ENCODE assay signal across 25 mouse cellular contexts in the genomic region with DNA sequence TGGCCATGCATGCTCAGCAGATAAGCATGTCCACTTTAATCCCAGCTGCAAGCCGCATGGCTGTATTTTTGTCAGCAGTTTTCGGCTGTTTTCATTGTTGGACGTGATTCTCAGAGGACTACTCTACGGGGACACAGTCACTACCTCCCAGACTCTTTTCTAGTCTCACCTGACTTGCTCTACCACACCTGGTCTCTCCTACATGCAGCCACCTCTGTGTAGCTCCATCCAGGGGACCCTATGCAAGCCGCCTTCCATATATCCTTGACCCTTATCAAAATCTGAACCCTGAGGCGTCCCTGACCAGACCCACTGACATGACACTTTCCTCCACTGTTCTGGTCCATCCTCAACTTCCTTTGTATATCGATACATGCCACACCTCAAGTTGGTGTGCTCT.
DNase-seq lines count a peak whose midpoint lies in the region; ATAC-seq and TF ChIP-seq lines count a peak whose summit lies in the region.
"Had no signal": no experiment of that assay in that cellular context is flagged by ENCODE, and none has a peak within 500 bp of the region (broad histone marks: within the 10 kb centered on the region; RNA-seq: fewer than 3 reads in every experiment).

No protein-coding gene starts in this region.

- no peak overlapping the region for H3K27ac ChIP-seq in heart, embryonic 14.5 days (replicated peaks in 1 of 2; ENCODE audit: control insufficient read depth in 1 of 2, insufficient read depth in 1 of 2, low read depth in 2 of 2, low read length in 2 of 2)
- no peak overlapping the region for H3K27ac ChIP-seq in midbrain, embryonic 11.5 days (ENCODE audit: low read depth, low read length)
- H3K27ac ChIP-seq in midbrain, postnatal 0 days (ENCODE audit: low read depth, low read length) = no peak overlapping the region
- peak overlapping the region; percentile 80 for H3K27ac ChIP-seq in embryonic facial prominence, embryonic 10.5 days (replicated peaks)
- H3K27ac ChIP-seq in embryonic facial prominence, embryonic 12.5 days = no peak overlapping the region
- H3K27ac ChIP-seq: embryonic facial prominence, embryonic 15.5 days; heart, embryonic 15.5 days; limb, embryonic 12.5 days; liver, embryonic 13.5 days; macrophage had no signal

- no peak for ATAC-seq in heart, embryonic 14.5 days (ENCODE audit: insufficient number of reproducible peaks, insufficient read depth, low FRiP score, low read depth)
- ATAC-seq in midbrain, embryonic 11.5 days (ENCODE audit: low FRiP score) = peak; percentile 54
- no peak for ATAC-seq in midbrain, postnatal 0 days (ENCODE audit: low FRiP score)
- 0 out of 2 replicates have a peak, but pooled peaks have one; percentile 22 for ATAC-seq in embryonic facial prominence, embryonic 12.5 days (ENCODE audit: insufficient number of reproducible peaks, insufficient read depth, low FRiP score, low TSS enrichment)
- ATAC-seq: CD4-positive, CD25-positive, alpha-beta regulatory T cell, adult 4 months; intestine, postnatal 0 days had no signal

- peak overlapping the region; percentile 44; the same call in 1 of the 2 replicates for H3K4me2 ChIP-seq in heart, embryonic 14.5 days (ENCODE audit: low read length)
- H3K4me2 ChIP-seq in midbrain, embryonic 11.5 days = no peak overlapping the region
- no peak overlapping the region for H3K4me2 ChIP-seq in midbrain, postnatal 0 days (ENCODE audit: low read depth, low read length, poor library complexity, severe bottlenecking)
- H3K4me2 ChIP-seq in embryonic facial prominence, embryonic 12.5 days (replicated peaks) = no peak overlapping the region
- H3K4me2 ChIP-seq: heart, embryonic 15.5 days; limb, embryonic 12.5 days; liver, embryonic 13.5 days had no signal

- intact Hi-C loops in heart, postnatal 25 days (cut with DNase I) = no loop called here

- no peak overlapping the region for H3K4me3 ChIP-seq in heart, embryonic 14.5 days (ENCODE audit: control insufficient read depth in 1 of 2, insufficient read depth in 1 of 2, low read depth in 1 of 2, low read length in 2 of 2)
- no peak overlapping the region for H3K4me3 ChIP-seq in midbrain, embryonic 11.5 days (ENCODE audit: low read depth, low read length)
- H3K4me3 ChIP-seq in midbrain, postnatal 0 days (ENCODE audit: low read depth, low read length) = no peak overlapping the region
- H3K4me3 ChIP-seq in embryonic facial prominence, embryonic 10.5 days = no peak overlapping the region
- no peak overlapping the region for H3K4me3 ChIP-seq in embryonic facial prominence, embryonic 12.5 days
- H3K4me3 ChIP-seq: embryonic facial prominence, embryonic 15.5 days; heart, embryonic 15.5 days; limb, embryonic 12.5 days; liver, embryonic 13.5 days had no signal

- no peaks in the 10 kb centered on the region for H3K27me3 ChIP-seq in heart, embryonic 14.5 days (ENCODE audit: control insufficient read depth, insufficient read depth, low read length)
- no peaks in the 10 kb centered on the region for H3K27me3 ChIP-seq in midbrain, embryonic 11.5 days (ENCODE audit: control insufficient read depth, insufficient read depth, low read length)
- no peaks in the 10 kb centered on the region for H3K27me3 ChIP-seq in midbrain, postnatal 0 days (ENCODE audit: insufficient read depth, low read length)
- H3K27me3 ChIP-seq in embryonic facial prominence, embryonic 10.5 days (replicated peaks; ENCODE audit: low read depth, poor library complexity, severe bottlenecking) = no peaks in the 10 kb centered on the region
- H3K27me3 ChIP-seq in embryonic facial prominence, embryonic 12.5 days = no peaks in the 10 kb centered on the region
- H3K27me3 ChIP-seq: embryonic facial prominence, embryonic 15.5 days; heart, embryonic 15.5 days; limb, embryonic 12.5 days; liver, embryonic 13.5 days had no signal

- 75% methylated on average over 7 of the region's 7 CpGs for WGBS in heart, embryonic 14.5 days
- 55% methylated on average over 7 of the region's 7 CpGs for whole genome bisulfite sequencing in midbrain, embryonic 11.5 days
- WGBS in midbrain, postnatal 0 days = 50% methylated on average over 7 of the region's 7 CpGs
- 75% methylated on average over 7 of the region's 7 CpGs for WGBS in embryonic facial prominence, embryonic 10.5 days
- 67% methylated on average over 7 of the region's 7 CpGs for WGBS in embryonic facial prominence, embryonic 12.5 days

- H3K4me1 ChIP-seq in heart, embryonic 14.5 days (ENCODE audit: control insufficient read depth in 2 of 2, insufficient read depth in 2 of 2, low read length in 2 of 2) = peaks cover 4 to 7% of the 10 kb centered on the region in 2 experiments; a peak in 2 of 4 replicates
- H3K4me1 ChIP-seq in midbrain, embryonic 11.5 days (ENCODE audit: control insufficient read depth, insufficient read depth, low read length) = peaks cover 10% of the 10 kb centered on the region; the same call in 1 of the 2 replicates
- H3K4me1 ChIP-seq in midbrain, postnatal 0 days (ENCODE audit: insufficient read depth, low read length) = no peaks in the 10 kb centered on the region
- H3K4me1 ChIP-seq in embryonic facial prominence, embryonic 10.5 days = peaks cover 31% of the 10 kb centered on the region
- peaks cover 11% of the 10 kb centered on the region for H3K4me1 ChIP-seq in embryonic facial prominence, embryonic 12.5 days
- H3K4me1 ChIP-seq: liver, embryonic 13.5 days had no signal

- no peaks in the 10 kb centered on the region for H3K36me3 ChIP-seq in heart, embryonic 14.5 days (ENCODE audit: control insufficient read depth, insufficient read depth, low read length)
- H3K36me3 ChIP-seq in midbrain, embryonic 11.5 days (ENCODE audit: control insufficient read depth, insufficient read depth, low read length) = no peaks in the 10 kb centered on the region
- no peaks in the 10 kb centered on the region for H3K36me3 ChIP-seq in midbrain, postnatal 0 days (ENCODE audit: insufficient read depth, low read length)
- H3K36me3 ChIP-seq in embryonic facial prominence, embryonic 10.5 days (replicated peaks) = no peaks in the 10 kb centered on the region
- H3K36me3 ChIP-seq in embryonic facial prominence, embryonic 12.5 days = no peaks in the 10 kb centered on the region
- H3K36me3 ChIP-seq: embryonic facial prominence, embryonic 15.5 days; heart, embryonic 15.5 days; limb, embryonic 12.5 days; liver, embryonic 13.5 days had no signal

- no peaks in the 10 kb centered on the region for H3K9me3 ChIP-seq in heart, embryonic 14.5 days (ENCODE audit: control insufficient read depth, low read length)
- no peaks in the 10 kb centered on the region for H3K9me3 ChIP-seq in midbrain, embryonic 11.5 days (ENCODE audit: control insufficient read depth, low read length)
- H3K9me3 ChIP-seq in midbrain, postnatal 0 days (ENCODE audit: low read length) = no peaks in the 10 kb centered on the region
- no peaks in the 10 kb centered on the region for H3K9me3 ChIP-seq in embryonic facial prominence, embryonic 10.5 days
- H3K9me3 ChIP-seq in embryonic facial prominence, embryonic 12.5 days = no peaks in the 10 kb centered on the region
- H3K9me3 ChIP-seq: embryonic facial prominence, embryonic 15.5 days; heart, embryonic 15.5 days; limb, embryonic 12.5 days; liver, embryonic 13.5 days had no signal

- no peak for DNase-seq in heart, postnatal 25 days (ENCODE audit: low spot score)
- DNase-seq in midbrain, embryonic 11.5 days (ENCODE audit: low spot score, missing footprints) = peak; percentile 88
- no peak for DNase-seq in midbrain, postnatal 0 days (ENCODE audit: low spot score)
- DNase-seq in embryonic facial prominence, embryonic 10.5 days (ENCODE audit: low spot score) = no peak
- no peak for DNase-seq in liver
- no peak for DNase-seq in layer of hippocampus, adult 11-12 months (ENCODE audit: low spot score)
- DNase-seq: adrenal gland, postnatal 14 days; cerebellum, adult 11 months; cerebellum, adult 9-11 months; gastrocnemius, postnatal 14 days; heart, postnatal 36 days; kidney, adult 9 months; kidney, postnatal 14 days; liver, embryonic 13.5 days; lung, adult 2 months; right cerebral cortex, postnatal 14 days; thymus, postnatal 4 days had no signal

- no peak overlapping the region for H3K9ac ChIP-seq in heart, embryonic 14.5 days (ENCODE audit: low read length)
- no peak overlapping the region for H3K9ac ChIP-seq in midbrain, embryonic 11.5 days (ENCODE audit: low read length)
- H3K9ac ChIP-seq in midbrain, postnatal 0 days (replicated peaks; ENCODE audit: low read length, poor library complexity, severe bottlenecking) = no peak overlapping the region
- no peak overlapping the region for H3K9ac ChIP-seq in embryonic facial prominence, embryonic 12.5 days
- H3K9ac ChIP-seq: embryonic facial prominence, embryonic 15.5 days; heart, embryonic 15.5 days; limb, embryonic 12.5 days; liver, embryonic 13.5 days had no signal

- no peak for TF ChIP-seq CTCF in midbrain, postnatal 0 days (IDR thresholded peaks at IDR 0.05)

Comparison
In these comparisons a context has a peak if more than half of its experiments do, and no peak if none do; other contexts are left out.
1. ATAC-seq: peak in midbrain, embryonic 11.5 days (single experiment) and embryonic facial prominence, embryonic 12.5 days (single experiment); none in heart, embryonic 14.5 days (single experiment) and midbrain, postnatal 0 days (single experiment).